9 mouse cellular contexts compared by ENCODE assay signal in the genomic region with DNA sequence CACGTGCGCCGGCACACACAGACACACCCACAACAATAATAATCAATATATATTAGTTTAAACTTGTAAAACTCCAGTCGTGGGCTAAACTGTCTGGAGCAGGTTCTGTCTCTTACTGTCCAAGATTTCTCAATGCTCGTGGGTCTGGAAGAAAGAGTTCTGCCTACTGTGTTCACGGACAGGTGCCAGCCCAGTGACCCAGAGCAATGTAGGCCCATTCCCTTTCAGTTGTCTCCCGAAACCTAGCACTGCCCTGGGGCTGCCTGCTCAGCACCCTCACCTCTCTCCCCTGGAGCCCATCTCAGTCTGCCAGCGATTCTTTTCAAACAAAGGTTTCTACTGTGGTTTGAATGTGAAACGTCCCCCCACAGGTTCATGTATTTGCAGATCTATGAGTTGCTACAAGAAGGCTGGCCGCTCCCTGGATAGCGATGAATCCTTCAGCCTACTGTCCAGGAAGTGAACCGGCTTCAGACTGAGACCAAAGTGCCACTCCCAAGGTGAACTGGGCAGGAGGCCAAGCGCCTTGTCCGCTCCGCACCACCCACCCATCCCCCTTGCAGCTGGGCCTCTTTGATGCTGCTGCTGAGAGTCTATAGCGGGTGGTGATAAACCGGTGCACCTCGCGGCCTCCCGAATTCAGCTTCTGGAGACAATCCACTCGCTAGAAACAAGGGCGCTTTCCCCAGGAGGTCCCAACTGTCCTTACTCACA. TPM values are rescaled to one million over a fixed set of nuclear protein-coding genes. Genes with fewer than 3 reads are reported as not detected.
DNase-seq lines count a peak whose midpoint lies in the region; TF ChIP-seq lines count a peak whose summit lies in the region.
"Had no signal": no experiment of that assay in that cellular context is flagged by ENCODE, and none has a peak within 500 bp of the region (broad histone marks: within the 10 kb centered on the region; RNA-seq: fewer than 3 reads in every experiment).

No protein-coding gene starts in this region.

- intact Hi-C loops in heart, postnatal 10 days (cut with DNase I): no loop called here

- no peaks in the 10 kb centered on the region for H3K36me3 ChIP-seq in E14TG2a.4 (ENCODE audit: insufficient read depth, low read length)

- peak overlapping the region; percentile 63 for H3K4me3 ChIP-seq in E14TG2a.4 (replicated peaks; ENCODE audit: low read length)
- H3K4me3 ChIP-seq: erythroblast, embryonic 14.5 days had no signal

- no peaks in the 10 kb centered on the region for H3K9me3 ChIP-seq in E14TG2a.4 (ENCODE audit: low read length)

- no peak for TF ChIP-seq CTCF in E14TG2a.4 (conservative IDR thresholded peaks at IDR 0.05; ENCODE audit: low read length)

- peak; percentile 80 for DNase-seq in heart, adult 11 months
- DNase-seq in heart, adult 18-20 months: no peak
- DNase-seq in heart, postnatal 10 days: peak; percentile 24 to 27
- peak; percentile 54 for DNase-seq in liver
- DNase-seq in thymus, adult 18-20 months: no peak
- no peak for DNase-seq in right cerebral cortex, adult 2 months (ENCODE audit: low spot score in 2 of 2)
- DNase-seq in layer of hippocampus, adult 9-10 months (ENCODE audit: low spot score): no peak

- H3K4me1 ChIP-seq in E14TG2a.4 (replicated peaks; ENCODE audit: low read depth, low read length): peaks cover 79% of the 10 kb centered on the region

- H3K27me3 ChIP-seq in E14TG2a.4 (ENCODE audit: insufficient read depth, low read length): no peaks in the 10 kb centered on the region

RNA-seq across cellular contexts. Expression of a gene that starts 36.5 kb away (rescaled TPM):
- not detected for total RNA-seq in heart, adult 18-20 months (2021)
- not detected for total RNA-seq in heart, postnatal 10 days (2021)

RNA-seq across cellular contexts. Expression of a gene that starts 44.6 kb away (rescaled TPM):
- not detected for total RNA-seq in heart, adult 18-20 months (2021)
- not detected for total RNA-seq in heart, postnatal 10 days (2021)

RNA-seq across cellular contexts. Expression of a gene that starts 52.8 kb away (rescaled TPM):
- total RNA-seq in heart, adult 18-20 months (2021): not detected
- total RNA-seq in heart, postnatal 10 days (2021): not detected

Comparison
In these comparisons a context has a peak if more than half of its experiments do, and no peak if none do; other contexts are left out.
1. DNase-seq: peak in heart, adult 11 months (single experiment), heart, postnatal 10 days (2 of 2) and liver (single experiment); none in heart, adult 18-20 months (0 of 2), thymus, adult 18-20 months (0 of 2), right cerebral cortex, adult 2 months (0 of 2) and layer of hippocampus, adult 9-10 months (single experiment).